Mouse (Mus musculus) thymus, postnatal 0 days (tissue): ENCODE results near the gene Bphl. TPM values are rescaled to one million over a fixed set of nuclear protein-coding genes. Genes with fewer than 3 reads are reported as not detected.

Source experiments
- DNase-seq: peaks from one replicate; pipeline ENCODE4 v3.0.0-alpha.2; 2015; ENCODE audit warnings: low spot score
- polyA plus RNA-seq: library from polyadenylated mRNA; unstranded; fragments of >200 nt; fragmentation: Nextera tagmentation; extraction: Ambion mirVana; gene quantifications from 2 replicates; pipeline ENCODE4 v1.2.1, GENCODE M21; 2015

Gene Bphl
- polyA plus RNA-seq = 64.5 and 68.7 TPM in 2 replicates

DNA sequence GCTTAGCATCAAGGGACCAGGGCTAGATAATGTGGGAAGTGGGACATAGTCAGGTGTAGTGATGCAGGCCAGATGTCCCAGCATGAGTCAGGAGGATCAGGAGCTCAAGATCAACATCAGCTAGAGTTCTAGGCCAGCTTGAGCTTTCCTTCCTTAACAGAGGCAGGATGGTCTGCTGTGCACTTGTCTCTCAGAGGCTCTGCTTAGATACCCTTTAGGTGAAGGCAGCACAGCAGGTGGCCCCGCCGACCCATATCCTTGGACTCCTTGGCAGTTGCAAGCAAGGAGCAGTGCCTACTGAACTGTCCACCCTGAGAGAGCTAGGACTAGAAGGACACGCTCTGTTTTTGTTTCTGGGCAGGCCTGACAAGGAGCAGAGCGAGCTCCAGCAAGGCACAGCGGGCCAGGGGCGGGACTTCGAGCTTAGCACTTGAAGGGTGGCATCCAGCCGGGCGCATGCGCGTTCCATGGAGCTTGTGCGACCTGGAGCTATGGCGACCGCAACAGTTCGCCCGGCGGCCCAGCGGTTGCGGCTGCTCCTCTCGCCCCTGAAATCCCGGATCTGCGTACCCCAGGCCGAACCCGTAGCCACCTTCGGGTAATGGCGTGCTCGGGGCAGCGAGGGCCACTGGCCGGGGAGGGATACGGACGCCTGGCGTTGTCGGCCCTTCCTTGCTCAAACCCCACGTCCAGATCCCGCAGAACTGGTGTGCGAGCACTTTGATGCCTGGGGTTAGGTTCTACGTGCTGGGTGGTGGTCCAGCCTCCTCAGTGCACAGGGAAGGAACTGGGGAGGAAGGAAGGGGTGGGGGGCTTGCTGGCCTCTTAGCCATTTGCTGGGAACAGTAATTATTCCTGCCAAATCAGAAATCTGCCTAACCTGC lies at the start of gene Bphl:
Gene Bphl (plus strand): TSS at position 426 of the 884 bp plus-strand sequence.
- DNase-seq = peak; percentile 94

DNA sequence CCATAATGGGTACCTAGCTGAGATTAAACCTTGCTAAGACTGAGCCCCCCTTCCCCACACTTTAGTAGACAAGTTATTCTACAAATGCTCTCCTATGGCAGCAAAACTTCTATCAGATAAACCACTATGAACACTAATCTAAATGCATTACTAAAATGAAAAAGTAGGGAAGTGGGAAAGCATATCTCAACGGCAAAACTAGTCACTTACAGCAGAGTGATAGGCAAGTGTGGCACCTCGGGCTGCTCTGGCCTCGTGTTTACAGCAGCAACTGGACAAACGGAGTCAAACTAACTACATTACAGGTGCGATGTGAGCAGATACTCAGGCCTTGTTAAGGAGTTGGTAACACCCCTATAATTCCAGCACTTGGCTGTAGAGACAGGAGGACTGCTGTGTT lies 47.8 kb upstream of the Bphl start:
- no peak for DNase-seq

- peak; percentile 63 for DNase-seq
Measured at GRCm38 (mm10) chr13:33995197-33995596, 42.2 kb upstream of the Bphl start.

DNA sequence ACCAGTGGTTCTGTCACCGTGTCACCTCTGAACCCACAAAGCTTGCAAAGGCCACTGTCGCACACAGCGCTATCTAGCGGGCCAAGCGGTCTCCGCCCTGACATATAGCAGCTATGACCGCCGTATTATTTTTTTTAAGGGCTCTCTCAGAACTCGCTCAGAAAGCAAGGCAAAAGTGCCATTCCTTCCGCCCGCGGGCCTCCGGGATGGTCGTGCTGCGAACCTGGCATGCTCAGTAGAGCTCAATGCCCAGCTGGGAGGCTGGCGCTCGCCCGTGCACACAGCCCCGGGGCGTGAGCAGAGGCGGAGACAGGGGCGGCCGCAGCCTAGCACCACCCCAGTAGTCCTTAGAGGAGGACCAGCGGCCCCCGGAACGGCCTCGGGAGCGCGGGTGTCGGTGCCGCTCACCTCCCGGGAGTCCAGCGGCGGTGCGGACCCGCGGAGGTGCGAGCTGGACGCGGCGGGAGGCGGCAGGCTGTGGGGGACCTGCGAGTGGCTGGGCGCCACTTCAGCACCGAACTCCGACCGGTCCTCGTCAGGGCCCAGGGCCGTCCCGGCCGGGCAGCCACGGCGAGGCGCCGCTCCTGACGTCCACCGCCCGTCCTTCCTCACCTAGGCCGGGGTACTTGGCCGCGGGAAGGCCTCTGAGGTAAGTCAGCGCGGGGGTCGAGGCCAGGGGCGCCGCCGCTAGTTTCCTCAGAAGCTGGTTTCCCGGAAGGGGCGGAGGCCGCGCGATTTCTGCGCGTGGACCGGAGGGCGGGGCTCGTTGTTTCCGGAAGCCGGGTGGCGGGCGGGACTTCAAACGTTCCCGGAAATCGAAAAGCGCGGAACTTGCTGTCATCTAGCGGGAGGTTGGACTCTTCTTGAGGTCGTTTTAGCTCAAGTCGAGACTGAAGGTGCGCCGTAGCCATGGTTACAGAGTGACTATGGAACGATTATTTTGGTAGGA lies 35.1 kb upstream of the Bphl start, which contains the start of the genes Ripk1 and Serpinb6a:
Gene Ripk1 (plus strand): TSS at position 306 of the 949 bp plus-strand sequence.
Gene Serpinb6a (minus strand): TSS at position 737 of the 949 bp plus-strand sequence.
- peak; percentile 95 for DNase-seq

DNA sequence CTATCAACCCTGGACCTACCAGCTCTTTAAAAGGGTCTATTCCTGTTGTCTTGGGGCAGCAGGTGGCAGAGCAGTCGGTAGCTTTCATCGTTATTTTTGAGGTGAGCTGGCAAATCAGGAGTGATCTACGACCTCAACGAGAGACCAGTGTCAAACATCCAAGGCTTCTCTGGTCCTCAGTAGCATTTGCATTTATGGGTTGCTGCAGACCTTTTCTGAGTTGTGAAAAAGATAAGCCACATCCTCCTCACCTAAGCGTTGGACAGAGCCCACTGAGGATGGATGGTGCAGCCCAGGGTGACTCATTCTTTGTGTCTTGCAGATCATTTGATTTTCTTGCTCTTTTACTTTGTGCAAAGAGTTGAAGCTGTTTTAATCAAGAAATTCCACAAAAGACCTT lies 34.3 kb upstream of the Bphl start:
- DNase-seq = no peak

DNA sequence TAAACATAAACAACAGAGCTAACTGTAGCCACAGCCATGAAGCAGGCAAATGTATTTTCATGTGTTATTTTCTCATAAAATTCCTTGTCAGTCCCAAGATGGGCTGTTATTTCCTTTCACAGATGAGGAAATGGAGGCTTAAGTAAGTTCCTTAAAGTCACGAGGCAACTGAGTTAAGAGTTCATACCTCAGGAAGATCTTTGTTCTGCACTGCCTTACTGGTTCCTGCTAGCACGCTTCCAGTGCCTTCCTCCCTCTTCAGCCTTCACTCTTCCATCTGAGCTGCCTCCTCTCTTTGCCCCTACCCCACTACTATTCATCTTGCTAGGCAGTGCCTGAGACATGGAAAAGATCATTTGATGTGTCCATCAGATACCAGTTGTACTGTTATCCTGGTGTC lies 30.2 kb upstream of the Bphl start:
- no peak for DNase-seq

GRCm38 (mm10) chr13:34016927-34017569 lies 20.3 kb upstream of the Bphl start:
- no peak for DNase-seq

GRCm38 (mm10) chr13:34018521-34018920 lies 18.9 kb upstream of the Bphl start:
- no peak for DNase-seq

DNA sequence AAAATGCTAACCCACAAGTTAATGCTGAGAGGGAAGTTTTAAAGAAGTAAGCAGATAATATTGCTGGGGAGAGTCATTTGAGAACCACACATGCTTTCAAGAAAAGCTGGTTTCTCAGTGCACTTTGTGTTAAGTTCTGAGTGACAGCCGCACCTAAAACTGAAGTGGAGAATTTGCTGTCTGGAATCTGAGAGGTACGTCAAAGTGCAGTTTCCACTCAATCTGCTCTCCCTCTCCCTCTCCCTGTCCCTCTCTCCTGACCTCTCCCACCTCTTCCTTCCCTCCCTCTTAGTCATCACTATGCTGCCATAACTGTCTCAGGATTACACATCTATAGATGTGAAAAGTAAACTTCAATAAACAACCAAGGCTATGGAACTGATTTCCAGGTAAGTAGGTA lies 15.4 kb upstream of the Bphl start:
- DNase-seq = no peak

- no peak for DNase-seq
Measured at GRCm38 (mm10) chr13:34032041-34032440, 5.4 kb upstream of the Bphl start.

GRCm38 (mm10) chr13:34035424-34035823 lies 2.0 kb upstream of the Bphl start:
- DNase-seq = no peak

- DNase-seq = peak; percentile 8
Measured at GRCm38 (mm10) chr13:34036726-34037125, 671 bp upstream of the Bphl start.

GRCm38 (mm10) chr13:34038056-34038432 lies 647 bp downstream of the Bphl start:
- DNase-seq = no peak

GRCm38 (mm10) chr13:34038901-34039341 lies 1.5 kb downstream of the Bphl start:
- no peak for DNase-seq

DNA sequence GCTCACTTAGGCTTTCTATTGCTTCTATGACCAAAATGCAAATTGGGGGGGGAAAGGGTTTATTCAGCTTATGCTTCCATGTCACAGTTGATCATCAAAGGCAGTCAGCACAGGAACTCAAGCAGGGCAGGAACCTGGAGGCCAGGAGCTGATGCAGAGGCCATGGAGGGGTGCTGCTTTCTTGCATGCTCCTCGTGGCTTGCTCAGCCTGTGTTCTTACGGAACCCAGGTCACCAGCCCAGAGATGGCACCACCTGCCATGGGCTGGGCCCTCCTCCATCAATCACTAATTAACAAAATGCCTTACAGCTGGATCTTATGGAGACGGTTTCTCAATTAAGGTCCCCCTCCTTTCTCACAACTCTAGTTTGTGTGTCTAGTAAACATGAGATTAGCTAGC lies 2.7 kb downstream of the Bphl start:
- no peak for DNase-seq

DNA sequence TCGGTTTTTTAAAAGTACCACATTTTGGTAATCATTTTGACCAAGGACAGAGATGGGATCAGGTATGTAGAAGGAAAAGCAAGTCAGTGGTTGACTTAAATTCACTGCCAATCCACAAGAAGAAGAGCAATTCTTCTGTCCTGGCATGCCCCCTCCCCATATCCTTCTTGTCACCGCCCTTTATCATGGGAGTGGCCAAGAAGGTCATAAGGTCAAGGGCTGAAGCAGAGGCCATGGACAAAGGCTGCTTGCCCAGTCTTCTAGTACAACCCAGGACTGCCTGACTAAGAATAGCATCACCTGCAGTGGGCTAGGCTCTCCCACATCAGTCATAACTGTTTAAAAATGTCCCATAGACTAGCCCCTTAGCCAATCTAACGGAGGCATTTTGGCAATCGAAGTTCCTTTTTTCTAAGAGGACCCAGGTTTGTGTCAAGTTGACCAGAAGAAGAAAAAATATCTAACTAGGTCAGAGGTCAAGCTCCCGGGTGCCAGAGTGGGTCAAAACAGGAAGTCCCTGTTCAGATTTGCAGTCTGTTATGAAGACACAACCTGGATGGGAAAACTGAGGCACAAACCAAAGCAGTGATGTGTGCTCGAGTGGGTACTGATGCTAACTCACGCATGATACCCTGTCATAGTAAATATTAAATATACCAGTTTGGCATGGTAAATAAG lies 6.5 kb downstream of the Bphl start:
- no peak for DNase-seq

DNA sequence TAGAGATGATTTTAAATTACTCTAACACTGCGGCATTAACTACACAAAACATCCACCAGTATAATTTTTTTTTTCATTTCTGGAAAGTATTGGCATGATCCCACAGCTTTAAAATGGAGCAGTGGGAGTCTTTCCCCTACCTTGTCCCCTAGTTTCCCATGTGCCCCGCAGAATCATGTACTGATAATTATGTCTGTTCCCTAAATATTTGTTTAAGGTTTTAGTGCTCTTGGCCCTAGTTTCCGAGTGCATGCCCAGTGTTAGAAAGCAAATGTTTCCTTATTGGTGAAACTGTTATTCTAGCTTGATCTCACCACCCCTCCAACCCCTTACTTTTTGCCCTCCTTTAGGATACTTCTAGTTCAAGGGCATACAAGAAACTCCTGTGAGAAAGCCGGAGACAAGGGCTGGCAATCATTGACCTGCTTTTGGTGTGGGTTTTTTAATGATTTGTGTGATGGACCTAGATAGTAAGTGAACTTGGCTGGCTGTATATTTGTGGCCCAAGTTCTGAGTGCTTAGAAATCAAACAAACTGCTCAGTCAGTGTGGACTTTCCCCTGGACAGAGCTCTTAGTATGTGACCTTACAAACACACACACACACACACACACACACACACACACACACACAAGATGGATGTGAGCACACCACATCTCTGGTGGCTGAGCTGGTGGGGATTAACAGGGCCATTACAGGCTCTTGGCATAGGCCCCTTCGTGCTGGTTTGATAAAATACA lies 8.3 kb downstream of the Bphl start:
- no peak for DNase-seq

- DNase-seq = peak; percentile 90
Measured at GRCm38 (mm10) chr13:34046421-34047012, 9.1 kb downstream of the Bphl start.

GRCm38 (mm10) chr13:34047526-34047925 lies 10.1 kb downstream of the Bphl start:
- DNase-seq = no peak

- no peak for DNase-seq
Measured at GRCm38 (mm10) chr13:34050479-34050878, 13.1 kb downstream of the Bphl start.
